Mouse (Mus musculus) kidney, postnatal 0 days (tissue): ENCODE data around the gene Kcnh2. TPM values are rescaled to one million over a fixed set of nuclear protein-coding genes. Genes with fewer than 3 reads are reported as not detected.

Source experiments
- ATAC-seq: fragments of 200-750 bp; cut with Nextera tagmentation; replicated peaks from 2 replicates; pipeline ENCODE4 v1.8.0; 2017; ENCODE audit warnings: low read depth, moderate number of reproducible peaks, moderate TSS enrichment, moderate library complexity; ENCODE audit not compliant: low FRiP score
- DNase-seq: peaks from one replicate; pipeline ENCODE4 v3.0.0-alpha.2; 2016; ENCODE audit warnings: low spot score
- H3K27ac ChIP-seq: fragments of 300-500 bp; sonication (generic); 2 replicates; pipeline ENCODE4 v1.5.1; 2014; ENCODE audit warnings: mild to moderate bottlenecking
- H3K27me3 ChIP-seq: fragments of 300-500 bp; sonication (generic); 2 replicates; pipeline ENCODE4 v1.6.1; 2014; ENCODE audit warnings: low read length, mixed read lengths; ENCODE audit not compliant: insufficient read depth
- H3K36me3 ChIP-seq: fragments of 300-500 bp; sonication (generic); 2 replicates; pipeline ENCODE4 v1.6.1; 2014; ENCODE audit warnings: low read length, mixed read lengths; ENCODE audit not compliant: insufficient read depth
- H3K4me1 ChIP-seq: fragments of 300-500 bp; sonication (generic); replicated peaks from 2 replicates; pipeline ENCODE4 v1.6.1; 2014; ENCODE audit warnings: antibody characterized with exemption, low read length, mixed read lengths; ENCODE audit not compliant: insufficient read depth
- H3K4me2 ChIP-seq: fragments of 300-500 bp; sonication (generic); 2 replicates; pipeline ENCODE4 v1.6.1; 2014; ENCODE audit warnings: mild to moderate bottlenecking, low read length, moderate library complexity, mixed read lengths
- H3K4me3 ChIP-seq: fragments of 300-500 bp; sonication (generic); replicated peaks from 2 replicates; pipeline ENCODE4 v1.5.1; 2014; ENCODE audit warnings: low read depth, low read length
- H3K9ac ChIP-seq: fragments of 300-500 bp; sonication (generic); 2 replicates; pipeline ENCODE4 v1.6.1; 2014; ENCODE audit warnings: low read depth, low read length
- H3K9me3 ChIP-seq: fragments of 300-500 bp; sonication (generic); replicated peaks from 2 replicates; pipeline ENCODE4 v1.6.1; 2016; ENCODE audit warnings: low read length, inconsistent platforms, mixed read lengths
- CTCF ChIP-seq: IDR thresholded peaks from 2 replicates; pipeline ENCODE4 v1.5.1; 2016; ENCODE audit warnings: antibody characterized with exemption, low read depth, mild to moderate bottlenecking, moderate library complexity
- WGBS: fragments of 180-500 bp; shearing (Covaris S2); extraction: QIAGEN DNeasy Blood & Tissue Kit; methylation state at CpG from one replicate; pipeline ENCODE4 v1.1.7; 2014; 5-methylcytosine and 5-hydroxymethylcytosine counted together
- polyA plus RNA-seq: library from polyadenylated mRNA; unstranded; fragments of >200 nt; fragmentation: Nextera tagmentation; extraction: Ambion mirVana; gene quantifications from 2 replicates; pipeline ENCODE4 v1.2.1, GENCODE M21; 2015

The Kcnh2 gene
- polyA plus RNA-seq, 1 experiment from 2014 or later = 4.4 TPM

- Histone ChIP-seq H3K36me3 (no peaks in the 10 kb centered on the region), H3K4me1 (no peaks in the 10 kb centered on the region), H3K4me3 (no peak overlapping the region), H3K27me3 (no peaks in the 10 kb centered on the region), H3K4me2 (no peak overlapping the region), H3K27ac (no peak overlapping the region), H3K9me3 (no peaks in the 10 kb centered on the region), H3K9ac (no peak overlapping the region)
- 78% methylated on average over 9 of the region's 9 CpGs for WGBS
- TF ChIP-seq CTCF = no peak
- DNase-seq (no peak), ATAC-seq (no peak)
These were observed 15.0 kb upstream of the Kcnh2 start for GRCm38 (mm10) chr5:24366426-24366825.

GRCm38 (mm10) chr5:24365528-24365927 lies 14.1 kb upstream of the Kcnh2 start:
- no peaks in the 10 kb centered on the region for H3K27me3 ChIP-seq
- 36% methylated on average over 5 of the region's 5 CpGs for WGBS
- H3K36me3 ChIP-seq = no peaks in the 10 kb centered on the region
- H3K9me3 ChIP-seq = no peaks in the 10 kb centered on the region
- 0 out of 2 replicates have a peak overlapping the region, but pooled peaks have one; percentile 3 for H3K9ac ChIP-seq
- no peaks in the 10 kb centered on the region for H3K4me1 ChIP-seq
- ATAC-seq (no peak), DNase-seq (no peak)
- H3K4me3 ChIP-seq = peak overlapping the region; percentile 24; the same call in 1 of the 2 replicates
- peak overlapping the region; percentile 43 for H3K4me2 ChIP-seq
- H3K27ac ChIP-seq = peak overlapping the region; percentile 44; the same call in 1 of the 2 replicates
- no peak for TF ChIP-seq CTCF

- 81% methylated on average over 10 of the region's 10 CpGs for WGBS
- Histone ChIP-seq H3K36me3 (no peaks in the 10 kb centered on the region), H3K9me3 (no peaks in the 10 kb centered on the region), H3K27ac (peak overlapping the region; percentile 44; the same call in 1 of the 2 replicates), H3K4me2 (peak overlapping the region; percentile 43), H3K9ac (0 out of 2 replicates have a peak overlapping the region, but pooled peaks have one; percentile 3), H3K4me1 (no peaks in the 10 kb centered on the region), H3K27me3 (no peaks in the 10 kb centered on the region), H3K4me3 (peak overlapping the region; percentile 24)
- TF ChIP-seq CTCF = no peak
- ATAC-seq (no peak), DNase-seq (no peak)
These were observed 13.6 kb upstream of the Kcnh2 start for GRCm38 (mm10) chr5:24364963-24365362.

GRCm38 (mm10) chr5:24364508-24364907 lies 13.1 kb upstream of the Kcnh2 start, which contains the start of gene Nos3:
Gene Nos3 (plus strand): TSS chr5:24364810.
- no peaks in the 10 kb centered on the region for H3K27me3 ChIP-seq
- DNase-seq = no peak
- 0 out of 2 replicates have a peak, but pooled peaks have one; percentile 20 for ATAC-seq
- H3K9ac ChIP-seq = 0 out of 2 replicates have a peak within 1 kb of the TSS, but pooled peaks have one; percentile 3
- H3K36me3 ChIP-seq = no peaks in the 10 kb centered on the region
- H3K4me2 ChIP-seq = peak within 1 kb of the TSS; percentile 43
- 52% methylated on average over 12 of the region's 12 CpGs for WGBS
- peak within 1 kb of the TSS; percentile 56; the same call in 1 of the 2 replicates for H3K27ac ChIP-seq
- no peak for TF ChIP-seq CTCF
- H3K4me1 ChIP-seq = no peaks in the 10 kb centered on the region
- H3K9me3 ChIP-seq = no peaks in the 10 kb centered on the region
- H3K4me3 ChIP-seq = peak within 1 kb of the TSS; percentile 24

DNA sequence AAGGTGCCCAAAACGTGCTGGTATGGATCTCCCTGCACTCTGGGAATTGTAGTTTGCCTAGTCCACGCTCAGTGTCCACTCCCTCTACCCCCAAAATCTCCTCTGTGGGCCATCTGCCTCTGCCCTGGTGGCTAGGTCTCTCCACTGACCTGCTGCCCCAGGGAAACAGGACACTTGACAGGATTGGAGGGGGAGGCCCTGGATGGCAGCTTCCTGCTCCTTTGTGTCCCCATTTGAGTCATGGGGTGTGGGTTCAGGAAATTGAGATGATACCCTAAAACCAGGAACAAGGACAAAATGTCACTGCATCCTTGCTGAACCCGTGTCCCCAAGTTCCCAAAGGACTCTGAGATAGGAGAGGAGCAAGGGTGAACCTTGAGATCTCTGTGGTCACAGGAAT lies 12.7 kb upstream of the Kcnh2 start:
- Histone ChIP-seq H3K9me3 (no peaks in the 10 kb centered on the region), H3K4me1 (no peaks in the 10 kb centered on the region), H3K4me2 (no peak overlapping the region), H3K36me3 (no peaks in the 10 kb centered on the region), H3K27me3 (no peaks in the 10 kb centered on the region), H3K27ac (peak overlapping the region; percentile 56; the same call in 1 of the 2 replicates), H3K4me3 (no peak overlapping the region), H3K9ac (no peak overlapping the region)
- DNase-seq = no peak
- WGBS = 39% methylated on average over 3 of the region's 3 CpGs
- ATAC-seq = no peak
- no peak for TF ChIP-seq CTCF

- no peak for TF ChIP-seq CTCF
- no peak overlapping the region for H3K27ac ChIP-seq
- 34% methylated on average over 2 of the region's 2 CpGs for WGBS
- no peak overlapping the region for H3K4me3 ChIP-seq
- no peaks in the 10 kb centered on the region for H3K9me3 ChIP-seq
- no peak overlapping the region for H3K9ac ChIP-seq
- no peaks in the 10 kb centered on the region for H3K27me3 ChIP-seq
- no peaks in the 10 kb centered on the region for H3K4me1 ChIP-seq
- H3K4me2 ChIP-seq = no peak overlapping the region
- H3K36me3 ChIP-seq = no peaks in the 10 kb centered on the region
- DNase-seq (no peak), ATAC-seq (no peak)
These were observed 12.1 kb upstream of the Kcnh2 start for GRCm38 (mm10) chr5:24363467-24363866.
